Mouse (Mus musculus): ENCODE data around the gene Gm49027.

- TF ChIP-seq POLR2A (IDR thresholded peaks at IDR 0.05; ENCODE audit: borderline replicate concordance, insufficient read depth, low read length), result no peak
- no peak for TF ChIP-seq CTCF (IDR thresholded peaks at IDR 0.05; ENCODE audit: borderline replicate concordance, insufficient read depth, low read depth, low read length)
These were observed 4.8 kb upstream of the Gm49027 start for GRCm38 (mm10) chr5:123530056-123530455.

Data from cerebellum, adult 2 months (tissue).